Mouse (Mus musculus): ENCODE measurements around the gene Ifngr2. TPM values are rescaled to one million over a fixed set of nuclear protein-coding genes. Genes with fewer than 3 reads are reported as not detected.

The Ifngr2 gene
- polyA plus RNA-seq, 1 experiment, result 18.7 TPM

DNA sequence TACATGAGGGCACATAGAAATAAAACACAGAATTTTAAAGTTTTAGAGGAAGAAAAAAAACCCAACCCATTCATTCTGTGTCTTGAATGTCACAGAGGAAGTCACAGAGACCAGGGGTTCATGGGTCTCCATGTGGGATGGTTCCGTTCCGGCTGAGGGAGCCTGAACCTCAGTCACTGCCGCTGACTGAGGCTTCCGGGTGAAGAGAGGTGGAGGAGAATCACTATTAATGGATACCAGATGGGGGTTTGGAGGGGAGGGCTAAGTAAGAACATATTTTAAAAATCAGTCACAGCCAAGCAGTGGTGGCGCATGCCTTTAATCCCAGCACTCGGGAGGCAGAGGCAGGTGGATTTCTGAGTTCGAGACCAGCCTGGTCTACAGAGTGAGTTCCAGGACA lies 10.3 kb downstream of the Ifngr2 start:
- H3K4me2 ChIP-seq (ENCODE audit: low read depth), result no peak overlapping the region
- no peaks in the 10 kb centered on the region for H3K27me3 ChIP-seq (ENCODE audit: control insufficient read depth, insufficient read depth, insufficient read length)
- no peaks in the 10 kb centered on the region for H3K79me2 ChIP-seq (ENCODE audit: control insufficient read depth, insufficient read depth)
- H3K4me3 ChIP-seq, result no peak overlapping the region
- TF ChIP-seq CEBPB (IDR thresholded peaks at IDR 0.05; ENCODE audit: insufficient read depth, poor library complexity, severe bottlenecking) (no peak), POLR2AphosphoS2 (IDR thresholded peaks at IDR 0.05; ENCODE audit: insufficient read length, low read depth) (no peak), MAX (IDR thresholded peaks at IDR 0.05; ENCODE audit: low read depth) (no peak), SRF (IDR thresholded peaks at IDR 0.05; ENCODE audit: control insufficient read depth, insufficient read length, low read depth) (no peak)
- no peak overlapping the region for H3ac ChIP-seq (ENCODE audit: control insufficient read depth, insufficient read length)
- H3K36me3 ChIP-seq (ENCODE audit: control insufficient read depth, insufficient read depth), result peaks cover 14% of the 10 kb centered on the region

DNA sequence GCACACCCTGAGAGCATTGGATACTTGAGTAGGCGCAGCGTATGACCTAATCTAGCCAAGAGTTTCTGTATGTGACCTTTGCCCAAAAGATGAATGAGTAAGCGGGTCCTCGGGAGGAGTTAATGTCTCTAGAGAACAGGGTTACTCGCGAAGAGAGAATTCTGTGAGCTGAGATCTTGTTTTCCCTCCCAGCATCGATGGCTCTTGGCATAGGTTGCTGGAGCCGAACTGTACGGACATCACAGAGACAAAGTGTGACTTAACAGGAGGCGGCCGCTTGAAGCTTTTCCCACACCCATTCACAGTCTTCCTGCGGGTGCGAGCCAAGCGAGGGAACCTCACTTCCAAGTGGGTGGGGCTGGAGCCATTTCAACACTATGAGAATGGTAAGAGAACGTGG lies 10.8 kb downstream of the Ifngr2 start:
- no peak overlapping the region for H3ac ChIP-seq (ENCODE audit: control insufficient read depth, insufficient read length)
- peaks cover 18% of the 10 kb centered on the region for H3K36me3 ChIP-seq (ENCODE audit: control insufficient read depth, insufficient read depth)
- no peak overlapping the region for H3K4me2 ChIP-seq (ENCODE audit: low read depth)
- H3K4me3 ChIP-seq, result no peak overlapping the region
- H3K79me2 ChIP-seq (ENCODE audit: control insufficient read depth, insufficient read depth), result no peaks in the 10 kb centered on the region
- TF ChIP-seq USF1 (IDR thresholded peaks at IDR 0.05; ENCODE audit: low read depth) (no peak), CEBPB (IDR thresholded peaks at IDR 0.05; ENCODE audit: insufficient read depth, poor library complexity, severe bottlenecking) (no peak), REST (IDR thresholded peaks at IDR 0.05; ENCODE audit: insufficient read depth, insufficient read length) (no peak), TCF12 (IDR thresholded peaks at IDR 0.05; ENCODE audit: insufficient read depth, poor library complexity, severe bottlenecking) (no peak), E2F4 (IDR thresholded peaks at IDR 0.05; ENCODE audit: insufficient read depth) (no peak), MAX (IDR thresholded peaks at IDR 0.05; ENCODE audit: low read depth) (no peak), TCF3 (IDR thresholded peaks at IDR 0.05; ENCODE audit: insufficient read length, low read depth) (no peak), MYOG (IDR thresholded peaks at IDR 0.05; ENCODE audit: control insufficient read depth in 1 of 3, insufficient read depth in 1 of 3, insufficient read length in 2 of 3, low read depth in 2 of 3) (no peak), POLR2A (IDR thresholded peaks at IDR 0.05; ENCODE audit: insufficient read length, low read depth) (no peak), SRF (IDR thresholded peaks at IDR 0.05; ENCODE audit: control insufficient read depth, insufficient read length, low read depth) (no peak), MYOD1 (IDR thresholded peaks at IDR 0.05; ENCODE audit: control insufficient read depth in 1 of 3, insufficient read length in 2 of 3, low read depth in 2 of 3) (no peak), POLR2AphosphoS2 (IDR thresholded peaks at IDR 0.05; ENCODE audit: insufficient read length, low read depth) (no peak)
- H3K27me3 ChIP-seq (ENCODE audit: control insufficient read depth, insufficient read depth, insufficient read length), result no peaks in the 10 kb centered on the region

DNA sequence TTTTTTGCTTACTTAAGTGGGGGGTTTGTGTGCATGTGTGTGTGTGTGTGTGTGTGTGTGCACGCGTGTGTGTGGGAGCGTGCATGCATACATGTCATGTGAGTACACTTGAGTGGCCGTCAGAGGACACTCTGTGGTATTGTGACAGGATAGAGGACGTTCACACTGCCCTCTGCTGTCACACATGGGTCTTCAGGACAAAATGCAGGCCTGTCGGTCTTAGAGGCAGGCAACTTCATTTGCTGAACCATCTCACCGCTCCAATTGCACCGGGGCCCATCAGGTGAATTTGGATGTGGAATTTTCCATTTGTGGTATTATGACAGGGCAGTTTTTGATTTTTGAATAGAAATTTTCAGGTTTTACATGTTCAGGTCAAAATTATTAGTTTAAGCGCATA lies 14.2 kb downstream of the Ifngr2 start:
- Histone ChIP-seq H3K4me2 (ENCODE audit: low read depth) (no peak overlapping the region), H3K79me2 (ENCODE audit: control insufficient read depth, insufficient read depth) (no peaks in the 10 kb centered on the region), H3K27me3 (ENCODE audit: control insufficient read depth, insufficient read depth, insufficient read length) (no peaks in the 10 kb centered on the region), H3K4me3 (no peak overlapping the region), H3ac (ENCODE audit: control insufficient read depth, insufficient read length) (no peak overlapping the region), H3K36me3 (ENCODE audit: control insufficient read depth, insufficient read depth) (peaks cover 13% of the 10 kb centered on the region)
- no peak for TF ChIP-seq SRF (IDR thresholded peaks at IDR 0.05; ENCODE audit: control insufficient read depth, insufficient read length, low read depth)
- TF ChIP-seq POLR2AphosphoS2 (IDR thresholded peaks at IDR 0.05; ENCODE audit: insufficient read length, low read depth), result no peak
- no peak for TF ChIP-seq CEBPB (IDR thresholded peaks at IDR 0.05; ENCODE audit: insufficient read depth, poor library complexity, severe bottlenecking)
- TF ChIP-seq MYOD1 (IDR thresholded peaks at IDR 0.05; ENCODE audit: control insufficient read depth in 1 of 3, insufficient read length in 2 of 3, low read depth in 2 of 3), result no peak
- no peak for TF ChIP-seq TCF3 (IDR thresholded peaks at IDR 0.05; ENCODE audit: insufficient read length, low read depth)
- TF ChIP-seq MAX (IDR thresholded peaks at IDR 0.05; ENCODE audit: low read depth), result no peak
- no peak for TF ChIP-seq POLR2A (IDR thresholded peaks at IDR 0.05; ENCODE audit: insufficient read length, low read depth)
- TF ChIP-seq MYOG (IDR thresholded peaks at IDR 0.05; ENCODE audit: control insufficient read depth in 1 of 3, insufficient read depth in 1 of 3, insufficient read length in 2 of 3, low read depth in 2 of 3), result no peak

DNA sequence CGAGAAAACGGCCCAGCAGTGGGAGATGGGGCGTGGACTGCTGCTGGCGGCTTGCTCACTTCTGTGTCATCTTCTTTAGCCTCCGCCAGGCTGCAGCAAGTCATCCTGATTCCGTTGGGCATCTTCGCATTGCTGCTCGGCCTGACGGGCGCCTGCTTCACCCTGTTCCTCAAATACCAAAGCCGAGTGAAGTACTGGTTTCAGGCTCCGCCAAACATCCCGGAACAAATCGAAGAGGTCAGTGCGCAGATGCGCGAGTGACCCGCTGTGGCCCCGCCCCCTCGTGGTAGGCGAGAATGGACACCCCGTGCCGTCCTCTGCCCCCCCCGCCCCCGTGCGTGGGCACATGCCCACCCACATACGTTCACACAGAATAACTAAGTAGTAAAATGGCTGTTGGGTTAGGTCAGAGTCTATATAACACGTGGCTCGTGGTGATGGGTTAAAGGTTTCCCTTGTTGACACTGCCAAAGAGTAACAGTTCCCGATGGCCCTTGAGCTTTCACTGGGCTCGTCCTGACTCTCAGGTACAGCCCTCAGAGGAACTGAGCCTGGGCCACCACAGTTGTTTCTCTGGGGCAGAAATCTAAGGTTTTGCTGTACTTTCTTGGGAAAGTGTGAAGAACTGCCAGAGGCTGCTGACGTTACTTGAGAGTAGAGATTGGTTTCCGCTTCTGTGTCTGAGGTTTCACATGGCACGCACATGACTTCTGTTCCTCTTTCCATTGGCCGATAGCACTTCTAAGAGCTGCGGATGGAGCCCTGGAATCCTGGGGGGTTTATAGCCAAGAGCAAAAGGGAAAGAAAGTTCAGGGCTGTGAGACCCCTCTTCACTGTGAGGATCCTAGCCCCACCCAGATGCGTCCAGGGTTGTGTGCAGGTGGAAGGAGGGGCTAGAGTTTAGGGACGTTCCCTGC lies 14.9 kb downstream of the Ifngr2 start:
- TF ChIP-seq MAX (IDR thresholded peaks at IDR 0.05; ENCODE audit: low read depth) (no peak), REST (IDR thresholded peaks at IDR 0.05; ENCODE audit: insufficient read depth, insufficient read length) (no peak), POLR2A (IDR thresholded peaks at IDR 0.05; ENCODE audit: insufficient read length, low read depth) (no peak), SRF (IDR thresholded peaks at IDR 0.05; ENCODE audit: control insufficient read depth, insufficient read length, low read depth) (no peak), TCF3 (IDR thresholded peaks at IDR 0.05; ENCODE audit: insufficient read length, low read depth) (no peak), MYOG (IDR thresholded peaks at IDR 0.05; ENCODE audit: control insufficient read depth in 1 of 3, insufficient read depth in 1 of 3, insufficient read length in 2 of 3, low read depth in 2 of 3) (no peak), USF1 (IDR thresholded peaks at IDR 0.05; ENCODE audit: low read depth) (no peak), MYOD1 (IDR thresholded peaks at IDR 0.05; ENCODE audit: control insufficient read depth in 1 of 3, insufficient read length in 2 of 3, low read depth in 2 of 3) (no peak)
- Histone ChIP-seq H3K4me2 (ENCODE audit: low read depth) (no peak overlapping the region), H3K4me3 (no peak overlapping the region), H3K27me3 (ENCODE audit: control insufficient read depth, insufficient read depth, insufficient read length) (no peaks in the 10 kb centered on the region), H3K79me2 (ENCODE audit: control insufficient read depth, insufficient read depth) (no peaks in the 10 kb centered on the region), H3K36me3 (ENCODE audit: control insufficient read depth, insufficient read depth) (peaks cover 13% of the 10 kb centered on the region), H3ac (ENCODE audit: control insufficient read depth, insufficient read length) (no peak overlapping the region)

All from myocyte (in vitro differentiated cells).